Mouse (Mus musculus) intestine, embryonic 15.5 days (tissue): ENCODE measurements around the gene Tff1. TPM values are rescaled to one million over a fixed set of nuclear protein-coding genes. Genes with fewer than 3 reads are reported as not detected.

ENCODE experiments used
- ATAC-seq: fragments of 200-750 bp; cut with Nextera tagmentation; 2 replicates; pipeline ENCODE4 v1.8.0; 2017; ENCODE audit warnings: moderate TSS enrichment, moderate library complexity
- H3K27ac ChIP-seq: fragments of 300-500 bp; sonication (generic); 2 replicates; pipeline ENCODE4 v1.5.1; 2015; ENCODE audit warnings: mild to moderate bottlenecking, inconsistent platforms
- H3K27me3 ChIP-seq: fragments of 300-500 bp; sonication (generic); replicated peaks from 2 replicates; pipeline ENCODE4 v1.6.1; 2015; ENCODE audit warnings: inconsistent platforms
- H3K36me3 ChIP-seq: fragments of 300-500 bp; sonication (generic); 2 replicates; pipeline ENCODE4 v1.6.1; 2015; ENCODE audit warnings: inconsistent platforms
- H3K4me1 ChIP-seq: fragments of 300-500 bp; sonication (generic); replicated peaks from 2 replicates; pipeline ENCODE4 v1.6.1; 2015; ENCODE audit warnings: inconsistent platforms
- H3K4me2 ChIP-seq: fragments of 300-500 bp; sonication (generic); replicated peaks from 2 replicates; pipeline ENCODE4 v1.6.1; 2015; ENCODE audit warnings: mild to moderate bottlenecking, inconsistent platforms
- H3K4me3 ChIP-seq: fragments of 300-500 bp; sonication (generic); replicated peaks from 2 replicates; pipeline ENCODE4 v1.5.1; 2015; ENCODE audit warnings: inconsistent platforms
- H3K9ac ChIP-seq: fragments of 300-500 bp; sonication (generic); 2 replicates; pipeline ENCODE4 v1.6.1; 2015; ENCODE audit warnings: inconsistent platforms
- H3K9me3 ChIP-seq: fragments of 300-500 bp; sonication (generic); 2 replicates; pipeline ENCODE4 v1.6.1; 2016; ENCODE audit warnings: inconsistent platforms
- WGBS: fragments of 180-500 bp; shearing (Covaris S2); methylation state at CpG from one replicate; pipeline ENCODE4 v1.1.7; 2015; 5-methylcytosine and 5-hydroxymethylcytosine counted together
- polyA plus RNA-seq: library from polyadenylated mRNA; unstranded; fragments of >200 nt; fragmentation: Nextera tagmentation; extraction: Ambion mirVana; gene quantifications from 2 replicates; pipeline ENCODE4 v1.2.1, GENCODE M21; 2015

The Tff1 gene
- polyA plus RNA-seq, 1 experiment from 2014 or later = 5.8 TPM

GRCm38 (mm10) chr17:31145998-31146397 is 19.1 kb downstream of the Tff1 start:
- no peak overlapping the region for H3K9ac ChIP-seq
- H3K36me3 ChIP-seq = no peaks in the 10 kb centered on the region
- no peak overlapping the region for H3K27ac ChIP-seq
- no peaks in the 10 kb centered on the region for H3K27me3 ChIP-seq
- 80% methylated on average over 9 of the region's 9 CpGs for WGBS
- ATAC-seq = no peak
- H3K4me3 ChIP-seq = no peak overlapping the region
- H3K4me1 ChIP-seq = peaks cover 9% of the 10 kb centered on the region
- H3K9me3 ChIP-seq = no peaks in the 10 kb centered on the region
- H3K4me2 ChIP-seq = no peak overlapping the region

DNA sequence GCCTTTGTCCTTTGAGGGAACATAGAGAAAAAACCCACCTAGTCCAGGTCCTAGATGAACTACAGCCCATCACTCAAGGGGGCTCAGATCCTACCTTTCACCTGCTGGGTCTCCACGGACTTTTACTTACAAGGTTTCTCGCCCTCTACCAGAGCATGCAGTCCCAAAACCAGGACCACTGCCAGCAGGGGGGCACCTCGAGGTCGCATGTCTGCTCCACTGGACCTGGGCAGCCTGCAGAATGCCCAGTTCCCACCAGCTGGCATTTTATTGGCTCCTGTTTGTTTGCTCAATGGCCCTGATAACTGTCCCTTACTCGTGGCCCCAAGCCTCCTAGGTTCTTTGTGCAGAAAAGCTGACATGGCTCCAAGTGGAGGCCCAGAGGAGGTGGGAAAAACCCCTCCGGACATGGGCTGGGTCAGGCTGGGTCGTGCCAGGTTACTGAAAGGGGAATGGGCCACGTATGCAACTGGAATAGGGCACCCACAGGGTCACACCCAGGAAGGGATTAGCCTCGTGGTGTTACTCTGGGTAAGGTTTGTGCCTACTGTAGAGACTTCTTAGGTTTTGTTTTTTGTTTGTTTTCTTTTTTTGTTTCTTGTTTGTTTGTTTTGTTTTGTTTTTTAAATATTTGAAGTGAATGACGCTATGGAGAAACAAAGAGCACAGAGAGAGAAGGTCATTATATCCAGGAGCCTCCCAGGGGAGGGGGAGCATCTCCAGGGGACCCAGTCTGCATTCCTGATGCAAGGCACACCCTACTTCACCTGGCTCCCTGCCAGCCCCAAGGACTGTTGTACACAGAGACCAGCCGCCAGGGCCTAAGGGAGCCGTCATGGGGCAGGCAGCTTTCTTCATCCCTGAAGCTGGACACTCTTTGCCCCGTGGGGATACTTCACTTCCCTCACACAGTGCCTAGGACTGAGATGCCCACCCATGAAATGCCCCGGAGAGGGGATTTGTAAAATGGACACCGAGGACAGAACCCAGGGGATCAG is 20.7 kb downstream of the Tff1 start, which contains the start of gene Tff2:
Gene Tff2 (minus strand): TSS at position 243 of the 998 bp plus-strand sequence.
- 54% methylated on average over 15 of the region's 15 CpGs for WGBS
- H3K4me1 ChIP-seq = peaks cover 9% of the 10 kb centered on the region
- no peak within 1 kb of the TSS for H3K4me3 ChIP-seq
- H3K9ac ChIP-seq = no peak within 1 kb of the TSS
- H3K4me2 ChIP-seq = no peak within 1 kb of the TSS
- no peaks in the 10 kb centered on the region for H3K27me3 ChIP-seq
- peak; percentile 85 for ATAC-seq
- H3K36me3 ChIP-seq = no peaks in the 10 kb centered on the region
- no peaks in the 10 kb centered on the region for H3K9me3 ChIP-seq
- no peak within 1 kb of the TSS for H3K27ac ChIP-seq

DNA sequence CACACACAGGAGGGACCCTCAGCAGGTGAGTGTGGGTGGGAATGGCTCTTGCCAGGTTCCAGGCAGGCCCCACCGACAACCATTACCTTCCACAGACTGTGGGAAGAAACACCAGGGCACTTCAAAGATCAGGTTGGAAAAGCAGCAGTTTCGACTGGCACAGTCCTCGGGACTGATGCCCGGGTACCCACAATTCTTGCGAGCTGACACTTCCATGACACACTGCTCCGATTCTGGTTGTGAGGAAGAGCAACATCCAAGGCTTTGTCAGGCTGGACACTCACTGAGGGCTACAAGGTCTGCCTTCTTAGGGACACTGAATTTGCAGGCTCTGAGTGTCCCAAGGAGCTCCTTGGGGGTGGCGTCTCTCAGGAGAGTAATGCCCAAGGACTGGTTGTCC is 23.0 kb downstream of the Tff1 start:
- Histone ChIP-seq H3K4me1 (peaks cover 9% of the 10 kb centered on the region), H3K4me3 (no peak overlapping the region), H3K27ac (no peak overlapping the region), H3K27me3 (no peaks in the 10 kb centered on the region), H3K9ac (no peak overlapping the region), H3K4me2 (no peak overlapping the region), H3K9me3 (no peaks in the 10 kb centered on the region), H3K36me3 (no peaks in the 10 kb centered on the region)
- 87% methylated on average over 7 of the region's 7 CpGs for WGBS
- no peak for ATAC-seq

DNA sequence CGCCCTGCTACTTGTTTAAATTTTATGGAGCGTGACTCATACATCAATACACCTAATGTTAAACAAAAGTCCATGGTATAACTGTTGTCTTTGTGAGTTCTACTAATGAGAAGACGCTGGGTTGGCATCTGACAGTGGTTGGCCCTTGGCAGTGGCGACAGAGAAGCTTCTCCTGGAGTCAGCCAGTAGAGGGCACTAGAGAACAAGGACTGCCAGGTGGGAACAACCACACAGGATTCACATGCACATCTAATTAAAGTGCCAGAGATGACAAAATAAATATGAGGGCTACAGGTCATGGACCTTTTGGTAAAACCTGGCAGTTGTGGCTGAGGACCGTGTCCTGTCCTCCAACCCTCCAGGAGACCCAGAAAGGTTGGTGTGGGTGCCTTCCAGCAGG is 26.7 kb downstream of the Tff1 start:
- Histone ChIP-seq H3K4me3 (no peak overlapping the region), H3K4me1 (0 out of 2 replicates have a peak, but pooled peaks cover 12% of the 10 kb centered on the region), H3K27ac (no peak overlapping the region), H3K36me3 (no peaks in the 10 kb centered on the region), H3K9ac (no peak overlapping the region), H3K9me3 (no peaks in the 10 kb centered on the region), H3K4me2 (no peak overlapping the region), H3K27me3 (no peaks in the 10 kb centered on the region)
- WGBS = 19% methylated on average over 5 of the region's 5 CpGs
- no peak for ATAC-seq

- no peaks in the 10 kb centered on the region for H3K36me3 ChIP-seq
- no peaks in the 10 kb centered on the region for H3K9me3 ChIP-seq
- no peak overlapping the region for H3K4me3 ChIP-seq
- H3K9ac ChIP-seq = no peak overlapping the region
- 0 out of 2 replicates have a peak, but pooled peaks cover 12% of the 10 kb centered on the region for H3K4me1 ChIP-seq
- no peak for ATAC-seq
- H3K27me3 ChIP-seq = no peaks in the 10 kb centered on the region
- no peak overlapping the region for H3K4me2 ChIP-seq
- WGBS = 83% methylated on average over 1 of the region's 1 CpGs
- H3K27ac ChIP-seq = no peak overlapping the region
Measured at GRCm38 (mm10) chr17:31136821-31137220, 28.3 kb downstream of the Tff1 start.

- H3K9me3 ChIP-seq = no peaks in the 10 kb centered on the region
- ATAC-seq = no peak
- no peaks in the 10 kb centered on the region for H3K36me3 ChIP-seq
- H3K4me1 ChIP-seq = 0 out of 2 replicates have a peak, but pooled peaks cover 12% of the 10 kb centered on the region
- no peak overlapping the region for H3K27ac ChIP-seq
- WGBS = 30% methylated on average over 3 of the region's 3 CpGs
- H3K4me2 ChIP-seq = no peak overlapping the region
- no peak overlapping the region for H3K4me3 ChIP-seq
- H3K27me3 ChIP-seq = no peaks in the 10 kb centered on the region
- H3K9ac ChIP-seq = no peak overlapping the region
Measured at GRCm38 (mm10) chr17:31136291-31136690, 28.8 kb downstream of the Tff1 start.

DNA sequence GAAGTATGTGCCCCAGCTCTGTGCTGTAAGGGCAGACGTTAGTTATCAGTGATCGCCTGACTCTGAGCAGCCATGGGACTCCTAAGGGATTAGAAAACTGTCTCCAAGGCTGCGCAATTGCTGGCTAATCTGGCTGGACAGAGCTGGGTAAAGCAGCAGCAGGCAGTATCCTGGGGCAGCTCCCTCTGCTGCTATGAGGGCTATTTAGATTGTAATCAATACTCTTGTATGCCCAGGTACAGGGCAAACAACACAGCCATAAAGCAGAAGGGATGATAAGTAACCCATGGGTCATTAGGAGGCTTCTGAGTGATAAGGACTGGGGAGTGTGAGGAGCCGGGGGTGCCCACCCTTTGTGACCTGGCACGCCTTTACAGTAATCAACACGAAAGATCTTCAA is 30.2 kb downstream of the Tff1 start:
- no peaks in the 10 kb centered on the region for H3K9me3 ChIP-seq
- H3K4me2 ChIP-seq = peak overlapping the region; percentile 37
- H3K36me3 ChIP-seq = no peaks in the 10 kb centered on the region
- no peak overlapping the region for H3K4me3 ChIP-seq
- 0 out of 2 replicates have a peak overlapping the region, but pooled peaks have one; percentile 56 for H3K27ac ChIP-seq
- WGBS = 50% methylated on average over 6 of the region's 6 CpGs
- H3K4me1 ChIP-seq = peaks cover 12% of the 10 kb centered on the region; the same call in 1 of the 2 replicates
- ATAC-seq = peak; percentile 69
- no peaks in the 10 kb centered on the region for H3K27me3 ChIP-seq
- no peak overlapping the region for H3K9ac ChIP-seq

DNA sequence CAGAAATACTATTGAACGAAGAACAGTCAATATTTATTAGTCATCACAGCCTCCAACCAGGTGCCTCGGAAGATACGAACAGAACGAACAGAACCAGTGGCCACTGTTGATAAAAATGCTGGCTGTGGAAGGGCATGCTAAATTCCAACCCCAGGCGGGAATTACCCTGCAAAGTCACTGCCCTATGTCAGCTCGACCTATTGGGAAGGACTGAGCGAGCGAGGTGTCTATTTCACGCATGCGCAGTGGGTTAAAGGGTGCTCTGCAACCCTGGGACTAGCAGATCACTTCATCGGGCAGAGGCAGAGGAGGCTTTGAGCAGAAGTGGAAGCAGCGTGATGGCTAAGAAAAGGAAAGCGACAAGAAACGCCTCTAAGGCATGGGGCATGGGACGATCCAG is 31.3 kb downstream of the Tff1 start:
- no peak overlapping the region for H3K9ac ChIP-seq
- no peaks in the 10 kb centered on the region for H3K9me3 ChIP-seq
- peaks cover 18% of the 10 kb centered on the region; the same call in 1 of the 2 replicates for H3K4me1 ChIP-seq
- H3K27me3 ChIP-seq = no peaks in the 10 kb centered on the region
- no peak overlapping the region for H3K4me3 ChIP-seq
- WGBS = 45% methylated on average over 15 of the region's 15 CpGs
- H3K4me2 ChIP-seq = peak overlapping the region; percentile 37; the same call in 1 of the 2 replicates
- H3K36me3 ChIP-seq = no peaks in the 10 kb centered on the region
- 0 out of 2 replicates have a peak, but pooled peaks have one; percentile 25 for ATAC-seq
- H3K27ac ChIP-seq = no peak overlapping the region

- Histone ChIP-seq H3K9me3 (no peaks in the 10 kb centered on the region), H3K9ac (no peak overlapping the region), H3K36me3 (no peaks in the 10 kb centered on the region), H3K4me3 (no peak overlapping the region), H3K27me3 (no peaks in the 10 kb centered on the region), H3K4me1 (peaks cover 18% of the 10 kb centered on the region; the same call in 1 of the 2 replicates), H3K27ac (no peak overlapping the region), H3K4me2 (no peak overlapping the region)
- WGBS = 66% methylated on average over 10 of the region's 10 CpGs
- 0 out of 2 replicates have a peak, but pooled peaks have one; percentile 11 for ATAC-seq
Measured at GRCm38 (mm10) chr17:31131269-31131821, 33.7 kb downstream of the Tff1 start.

DNA sequence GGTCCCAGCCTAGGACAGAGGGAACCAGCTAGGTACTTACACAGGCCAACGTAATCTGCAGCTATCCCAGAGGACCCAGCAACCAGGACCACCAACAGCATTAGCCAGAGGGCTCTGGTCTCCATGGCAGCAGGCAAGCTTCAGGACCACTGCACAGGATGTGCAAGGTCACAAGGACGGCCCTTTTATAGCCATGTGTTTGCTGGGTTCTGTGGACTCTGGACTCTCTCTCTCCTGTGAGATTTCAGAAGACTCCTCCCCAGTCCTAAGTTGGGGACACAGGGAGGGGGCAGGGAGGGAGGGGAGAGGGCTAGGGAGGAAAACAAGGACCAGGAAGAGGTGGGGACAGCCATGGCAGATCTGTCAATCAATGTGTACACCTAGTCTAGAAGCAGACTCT is 35.6 kb downstream of the Tff1 start, which contains the start of gene Tff3:
Gene Tff3 (minus strand): TSS at position 195 of the 400 bp plus-strand sequence.
- no peak within 1 kb of the TSS for H3K4me3 ChIP-seq
- H3K9me3 ChIP-seq = no peaks in the 10 kb centered on the region
- peak; percentile 73 for ATAC-seq
- no peak within 1 kb of the TSS for H3K27ac ChIP-seq
- H3K27me3 ChIP-seq = no peaks in the 10 kb centered on the region
- no peak within 1 kb of the TSS for H3K9ac ChIP-seq
- no peaks in the 10 kb centered on the region for H3K36me3 ChIP-seq
- H3K4me2 ChIP-seq = no peak within 1 kb of the TSS
- peaks cover 13% of the 10 kb centered on the region; the same call in 1 of the 2 replicates for H3K4me1 ChIP-seq
- WGBS = 20% methylated on average over 2 of the region's 2 CpGs

DNA sequence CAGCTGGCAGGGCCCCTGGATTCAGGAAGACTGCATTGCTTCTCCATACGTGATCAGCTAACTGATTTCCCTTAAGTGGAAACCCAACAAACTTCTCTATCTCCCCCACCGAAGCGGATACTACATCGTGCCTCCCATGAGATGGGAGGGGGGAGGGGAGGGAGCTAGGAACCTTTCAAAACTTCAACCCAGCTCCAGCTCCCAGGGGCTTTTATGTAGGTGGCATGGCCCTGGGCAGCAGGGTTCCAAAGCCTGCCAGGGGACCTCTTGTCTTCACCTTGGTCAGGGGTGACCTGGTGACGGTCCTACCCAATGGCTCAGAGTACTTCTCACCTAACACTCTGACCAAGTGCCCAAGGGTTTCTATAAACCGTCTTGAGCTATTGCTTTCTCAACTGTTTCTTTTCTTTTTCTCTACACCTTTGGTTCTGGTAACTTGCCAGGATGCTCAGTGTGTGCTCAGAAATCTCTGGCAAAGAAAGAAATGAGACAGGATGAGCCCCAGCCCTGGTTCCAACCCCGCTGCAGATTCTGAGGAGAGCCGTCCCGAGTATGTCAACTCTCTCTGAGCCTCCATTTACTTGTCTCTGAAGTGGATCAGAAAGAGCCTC is 36.3 kb downstream of the Tff1 start:
- 79% methylated on average over 9 of the region's 9 CpGs for WGBS

More for the DNA sequence above, 36.3 kb downstream of the Tff1 start:
- Histone ChIP-seq H3K4me2 (no peak overlapping the region), H3K4me1 (peaks cover 7% of the 10 kb centered on the region; the same call in 1 of the 2 replicates), H3K9ac (no peak overlapping the region), H3K36me3 (no peaks in the 10 kb centered on the region), H3K4me3 (no peak overlapping the region), H3K27me3 (no peaks in the 10 kb centered on the region), H3K9me3 (no peaks in the 10 kb centered on the region), H3K27ac (no peak overlapping the region)
- no peak for ATAC-seq
